In genomic region chr10:60829071-60829470, GRCm38 (mm10) we compare ENCODE assay signal across 9 mouse cellular contexts. TPM values are rescaled to one million over a fixed set of nuclear protein-coding genes. Genes with fewer than 3 reads are reported as not detected.
DNase-seq lines count a peak whose midpoint lies in the region; ATAC-seq and TF ChIP-seq lines count a peak whose summit lies in the region.
"Had no signal": no experiment of that assay in that cellular context is flagged by ENCODE, and none has a peak within 500 bp of the region (broad histone marks: within the 10 kb centered on the region; RNA-seq: fewer than 3 reads in every experiment).

No protein-coding gene starts in this region.

- H3K4me3 ChIP-seq in kidney, embryonic 15.5 days (replicated peaks): peak overlapping the region; percentile 76
- H3K4me3 ChIP-seq in embryonic facial prominence, embryonic 10.5 days: peak overlapping the region; percentile 84
- H3K4me3 ChIP-seq in hindbrain, embryonic 12.5 days: peak overlapping the region; percentile 58; the same call in 1 of the 2 replicates
- H3K4me3 ChIP-seq in midbrain, postnatal 0 days (ENCODE audit: low read depth, low read length): no peak overlapping the region

- TF ChIP-seq CTCF in midbrain, postnatal 0 days (IDR thresholded peaks at IDR 0.05): no peak

- H3K4me2 ChIP-seq in kidney, embryonic 15.5 days: peak overlapping the region; percentile 94
- peak overlapping the region; percentile 90 for H3K4me2 ChIP-seq in hindbrain, embryonic 12.5 days (replicated peaks)
- H3K4me2 ChIP-seq in midbrain, postnatal 0 days (ENCODE audit: low read depth, low read length, poor library complexity, severe bottlenecking): peak overlapping the region; percentile 96; the same call in 1 of the 2 replicates

- H3K27ac ChIP-seq in kidney, embryonic 15.5 days: no peak overlapping the region
- no peak overlapping the region for H3K27ac ChIP-seq in embryonic facial prominence, embryonic 10.5 days (replicated peaks)
- no peak overlapping the region for H3K27ac ChIP-seq in hindbrain, embryonic 12.5 days
- H3K27ac ChIP-seq in midbrain, postnatal 0 days (ENCODE audit: low read depth, low read length): no peak overlapping the region

- no peaks in the 10 kb centered on the region for H3K36me3 ChIP-seq in kidney, embryonic 15.5 days
- H3K36me3 ChIP-seq in embryonic facial prominence, embryonic 10.5 days (replicated peaks): no peaks in the 10 kb centered on the region
- no peaks in the 10 kb centered on the region for H3K36me3 ChIP-seq in hindbrain, embryonic 12.5 days
- H3K36me3 ChIP-seq in midbrain, postnatal 0 days (ENCODE audit: insufficient read depth, low read length): no peaks in the 10 kb centered on the region

- 0 out of 2 replicates have a peak overlapping the region, but pooled peaks have one; percentile 84 for H3K9ac ChIP-seq in kidney, embryonic 15.5 days
- no peak overlapping the region for H3K9ac ChIP-seq in hindbrain, embryonic 12.5 days
- no peak overlapping the region for H3K9ac ChIP-seq in midbrain, postnatal 0 days (replicated peaks; ENCODE audit: low read length, poor library complexity, severe bottlenecking)

- H3K9me3 ChIP-seq in kidney, embryonic 15.5 days (replicated peaks): no peaks in the 10 kb centered on the region
- H3K9me3 ChIP-seq in embryonic facial prominence, embryonic 10.5 days: no peaks in the 10 kb centered on the region; the same call in 1 of the 2 replicates
- no peaks in the 10 kb centered on the region for H3K9me3 ChIP-seq in hindbrain, embryonic 12.5 days (replicated peaks)
- H3K9me3 ChIP-seq in midbrain, postnatal 0 days (ENCODE audit: low read length): no peaks in the 10 kb centered on the region

- peaks cover 78% of the 10 kb centered on the region for H3K4me1 ChIP-seq in kidney, embryonic 15.5 days
- H3K4me1 ChIP-seq in embryonic facial prominence, embryonic 10.5 days: peaks cover 83% of the 10 kb centered on the region
- H3K4me1 ChIP-seq in hindbrain, embryonic 12.5 days: peaks cover 37% of the 10 kb centered on the region
- peaks cover 13% of the 10 kb centered on the region; the same call in 1 of the 2 replicates for H3K4me1 ChIP-seq in midbrain, postnatal 0 days (ENCODE audit: insufficient read depth, low read length)

- 35% methylated on average over 6 of the region's 6 CpGs for WGBS in kidney, embryonic 15.5 days
- 46% methylated on average over 6 of the region's 6 CpGs for WGBS in embryonic facial prominence, embryonic 10.5 days
- 25% methylated on average over 6 of the region's 6 CpGs for WGBS in hindbrain, embryonic 12.5 days
- WGBS in midbrain, postnatal 0 days: 34% methylated on average over 6 of the region's 6 CpGs

- ATAC-seq in kidney, embryonic 15.5 days (replicated peaks; ENCODE audit: low FRiP score): no peak
- ATAC-seq in hindbrain, embryonic 12.5 days (ENCODE audit: low FRiP score): no peak
- no peak for ATAC-seq in midbrain, postnatal 0 days (ENCODE audit: low FRiP score)
- no peak for ATAC-seq in monocyte, adult 5-6 weeks (replicated peaks; ENCODE audit: insufficient number of reproducible peaks, low FRiP score, low TSS enrichment, poor library complexity, severe bottlenecking)

- DNase-seq in kidney, adult 8-10 months: no peak
- DNase-seq in embryonic facial prominence, embryonic 10.5 days (ENCODE audit: low spot score): no peak
- no peak for DNase-seq in midbrain, postnatal 0 days (ENCODE audit: low spot score)
- no peak for DNase-seq in frontal cortex, postnatal 10 days (ENCODE audit: low spot score in 2 of 2)
- no peak for DNase-seq in left cerebral cortex, adult 9 months (ENCODE audit: low spot score in 2 of 2)
- DNase-seq: thymus, postnatal 4 days had no signal

- H3K27me3 ChIP-seq in kidney, embryonic 15.5 days: peaks cover 59% of the 10 kb centered on the region
- peaks cover 99% of the 10 kb centered on the region for H3K27me3 ChIP-seq in embryonic facial prominence, embryonic 10.5 days (replicated peaks; ENCODE audit: low read depth, poor library complexity, severe bottlenecking)
- H3K27me3 ChIP-seq in hindbrain, embryonic 12.5 days: peaks cover 97% of the 10 kb centered on the region
- H3K27me3 ChIP-seq in midbrain, postnatal 0 days (ENCODE audit: insufficient read depth, low read length): peaks cover 63% of the 10 kb centered on the region

RNA-seq across cellular contexts. Expression of gene Unc5b, which starts 2.3 kb away (rescaled TPM):
- 9.2 and 10.0 TPM in 2 replicates for polyA plus RNA-seq in kidney, embryonic 15.5 days (2015; fragmentation: Nextera tagmentation; extraction: Ambion mirVana)
- polyA plus RNA-seq in embryonic facial prominence, embryonic 10.5 days (2016; fragmentation: Nextera tagmentation; extraction: Ambion mirVana): 6.0 and 7.2 TPM in 2 replicates
- polyA plus RNA-seq in hindbrain, embryonic 12.5 days (2016; fragmentation: Nextera tagmentation; extraction: Ambion mirVana): 3.4 and 4.3 TPM in 2 replicates
- 13.5 and 17.1 TPM in 2 replicates for total RNA-seq in midbrain, postnatal 0 days (2014; rRNA removed)
- polyA plus RNA-seq in midbrain, postnatal 0 days (2015; fragmentation: Nextera tagmentation; extraction: Ambion mirVana): 1.1 and 1.3 TPM in 2 replicates
- 0.38 TPM in 1 of 3 replicates, not detected in the others for total RNA-seq in monocyte, adult 5-6 weeks (2017)
